Mouse (Mus musculus): ENCODE results near the gene Eci2. TPM values are rescaled to one million over a fixed set of nuclear protein-coding genes. Genes with fewer than 3 reads are reported as not detected.

Eci2 gene
- total RNA-seq, 2 experiments from 2014 or later: 168 to 208 TPM

- DNase-seq (ENCODE audit: low spot score in 2 of 2): no peak
Observed at GRCm38 (mm10) chr13:34934931-34935644, 91.8 kb downstream of the Eci2 start.

Other genes with a start within 250 kb of the Eci2 start
- 100 to 1,000 TPM; 103 to 111 TPM for gene Prpf4b, start 151.8 kb downstream of the Eci2 start, total RNA-seq (2021)
- 1 to 10 TPM; 1.2 to 2.1 TPM for gene Fam217a, start 102.8 kb downstream of the Eci2 start, total RNA-seq (2021)
- gene 4933417A18Rik, start 102.7 kb downstream of the Eci2 start, total RNA-seq (2021): not detected
- 1 to 10 TPM in 1 of 2 experiments, under 1 TPM in 1; 0.85 to 5.6 TPM for gene Eci3, start 63.3 kb downstream of the Eci2 start, total RNA-seq (2021)

Data from adrenal gland, postnatal 4 days (tissue).